Mouse (Mus musculus): Measurements from ENCODE around the gene Epb41l1. TPM values are rescaled to one million over a fixed set of nuclear protein-coding genes. Genes with fewer than 3 reads are reported as not detected.

The Epb41l1 gene
- polyA plus RNA-seq, 1 experiment from 2014 or later: 1.5 TPM

- DNase-seq (ENCODE audit: low spot score): no peak
- H3K27ac ChIP-seq (ENCODE audit: low read depth, low read length): no peak overlapping the region
- ATAC-seq (replicated peaks; ENCODE audit: low FRiP score): no peak
- no peak overlapping the region for H3K4me3 ChIP-seq (ENCODE audit: low read depth, low read length)
- H3K4me2 ChIP-seq: no peak overlapping the region
- peaks cover 10% of the 10 kb centered on the region for H3K4me1 ChIP-seq (replicated peaks; ENCODE audit: control insufficient read depth, insufficient read depth, low read length)
- no peak overlapping the region for H3K9ac ChIP-seq (ENCODE audit: low read depth, low read length)
- WGBS: 71% methylated on average over 7 of the region's 7 CpGs
- H3K27me3 ChIP-seq (replicated peaks; ENCODE audit: control insufficient read depth, insufficient read depth, low read length): peaks cover 23% of the 10 kb centered on the region
- H3K9me3 ChIP-seq (ENCODE audit: control insufficient read depth, low read length): no peaks in the 10 kb centered on the region
- no peaks in the 10 kb centered on the region for H3K36me3 ChIP-seq (ENCODE audit: control insufficient read depth, insufficient read depth, low read length)
These were observed 59.6 kb downstream of the Epb41l1 start for GRCm38 (mm10) chr2:156480267-156480666.

DNA sequence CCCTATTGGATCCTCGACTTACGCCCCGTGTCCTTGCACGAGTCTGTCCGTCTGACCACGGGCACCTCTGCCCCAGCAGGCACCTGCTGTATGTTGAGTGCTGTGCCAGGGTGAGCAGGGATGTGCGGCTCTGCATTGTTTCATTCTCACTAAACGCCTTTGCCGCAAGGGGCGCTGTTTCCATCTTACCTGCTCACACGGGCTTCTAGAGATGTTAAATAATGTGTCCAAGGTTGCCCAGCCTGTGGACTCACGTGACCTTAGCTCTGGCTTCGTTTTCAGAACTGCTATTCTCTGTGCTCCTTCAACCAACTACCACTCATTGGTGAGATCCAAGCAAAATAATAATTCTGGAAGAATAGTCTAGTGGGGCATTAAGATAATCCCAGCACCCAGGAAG lies 61.6 kb downstream of the Epb41l1 start:
- DNase-seq (ENCODE audit: low spot score) (no peak), ATAC-seq (replicated peaks; ENCODE audit: low FRiP score) (no peak)
- no peak overlapping the region for H3K4me3 ChIP-seq (ENCODE audit: low read depth, low read length)
- H3K4me1 ChIP-seq (replicated peaks; ENCODE audit: control insufficient read depth, insufficient read depth, low read length): 0 out of 2 replicates have a peak, but pooled peaks cover 5% of the 10 kb centered on the region
- no peaks in the 10 kb centered on the region for H3K36me3 ChIP-seq (ENCODE audit: control insufficient read depth, insufficient read depth, low read length)
- WGBS: 30% methylated on average over 13 of the region's 13 CpGs
- H3K27me3 ChIP-seq (replicated peaks; ENCODE audit: control insufficient read depth, insufficient read depth, low read length): peaks cover 3% of the 10 kb centered on the region
- no peaks in the 10 kb centered on the region for H3K9me3 ChIP-seq (ENCODE audit: control insufficient read depth, low read length)
- H3K4me2 ChIP-seq: no peak overlapping the region; the same call in 1 of the 2 replicates
- no peak overlapping the region for H3K9ac ChIP-seq (ENCODE audit: low read depth, low read length)
- no peak overlapping the region for H3K27ac ChIP-seq (ENCODE audit: low read depth, low read length)

- WGBS: 81% methylated on average over 3 of the region's 3 CpGs
- H3K4me3 ChIP-seq (ENCODE audit: low read depth, low read length): no peak overlapping the region
- H3K9me3 ChIP-seq (ENCODE audit: control insufficient read depth, low read length): no peaks in the 10 kb centered on the region
- DNase-seq (ENCODE audit: low spot score) (no peak), ATAC-seq (replicated peaks; ENCODE audit: low FRiP score) (no peak)
- H3K4me2 ChIP-seq: no peak overlapping the region
- H3K27me3 ChIP-seq (replicated peaks; ENCODE audit: control insufficient read depth, insufficient read depth, low read length): no peaks in the 10 kb centered on the region; the same call in none of the 2 replicates
- no peak overlapping the region for H3K9ac ChIP-seq (ENCODE audit: low read depth, low read length)
- H3K36me3 ChIP-seq (ENCODE audit: control insufficient read depth, insufficient read depth, low read length): no peaks in the 10 kb centered on the region
- H3K27ac ChIP-seq (ENCODE audit: low read depth, low read length): no peak overlapping the region
- H3K4me1 ChIP-seq (replicated peaks; ENCODE audit: control insufficient read depth, insufficient read depth, low read length): 0 out of 2 replicates have a peak, but pooled peaks cover 5% of the 10 kb centered on the region
These were observed 62.1 kb downstream of the Epb41l1 start for GRCm38 (mm10) chr2:156482764-156483163.

DNA sequence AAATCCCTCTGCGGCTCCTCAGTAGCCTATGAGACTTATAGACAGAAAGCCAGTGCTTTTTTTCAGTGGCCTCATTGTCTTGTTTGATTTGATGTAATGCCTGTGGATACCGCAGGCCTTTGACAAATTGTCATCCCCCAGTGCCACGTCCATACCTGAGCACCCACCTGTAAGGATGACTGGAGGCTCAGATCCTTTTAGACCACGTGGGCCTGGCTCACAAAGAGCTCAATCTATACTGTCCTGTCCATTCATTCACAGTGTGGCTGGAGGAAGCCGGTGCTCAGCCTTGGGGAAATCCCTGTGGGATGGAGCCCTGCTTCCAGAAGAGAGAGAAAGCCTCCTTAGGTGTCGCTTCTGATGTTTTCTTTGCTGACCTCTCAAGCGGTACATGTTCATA lies 62.5 kb downstream of the Epb41l1 start:
- no peak overlapping the region for H3K4me2 ChIP-seq
- H3K27ac ChIP-seq (ENCODE audit: low read depth, low read length): no peak overlapping the region
- no peak overlapping the region for H3K9ac ChIP-seq (ENCODE audit: low read depth, low read length)
- no peak overlapping the region for H3K4me3 ChIP-seq (ENCODE audit: low read depth, low read length)
- DNase-seq (ENCODE audit: low spot score) (no peak), ATAC-seq (replicated peaks; ENCODE audit: low FRiP score) (no peak)
- 0 out of 2 replicates have a peak, but pooled peaks cover 1% of the 10 kb centered on the region for H3K4me1 ChIP-seq (replicated peaks; ENCODE audit: control insufficient read depth, insufficient read depth, low read length)
- H3K27me3 ChIP-seq (replicated peaks; ENCODE audit: control insufficient read depth, insufficient read depth, low read length): no peaks in the 10 kb centered on the region; the same call in 1 of the 2 replicates
- 79% methylated on average over 7 of the region's 7 CpGs for WGBS
- no peaks in the 10 kb centered on the region for H3K9me3 ChIP-seq (ENCODE audit: control insufficient read depth, low read length)
- no peaks in the 10 kb centered on the region for H3K36me3 ChIP-seq (ENCODE audit: control insufficient read depth, insufficient read depth, low read length)

DNA sequence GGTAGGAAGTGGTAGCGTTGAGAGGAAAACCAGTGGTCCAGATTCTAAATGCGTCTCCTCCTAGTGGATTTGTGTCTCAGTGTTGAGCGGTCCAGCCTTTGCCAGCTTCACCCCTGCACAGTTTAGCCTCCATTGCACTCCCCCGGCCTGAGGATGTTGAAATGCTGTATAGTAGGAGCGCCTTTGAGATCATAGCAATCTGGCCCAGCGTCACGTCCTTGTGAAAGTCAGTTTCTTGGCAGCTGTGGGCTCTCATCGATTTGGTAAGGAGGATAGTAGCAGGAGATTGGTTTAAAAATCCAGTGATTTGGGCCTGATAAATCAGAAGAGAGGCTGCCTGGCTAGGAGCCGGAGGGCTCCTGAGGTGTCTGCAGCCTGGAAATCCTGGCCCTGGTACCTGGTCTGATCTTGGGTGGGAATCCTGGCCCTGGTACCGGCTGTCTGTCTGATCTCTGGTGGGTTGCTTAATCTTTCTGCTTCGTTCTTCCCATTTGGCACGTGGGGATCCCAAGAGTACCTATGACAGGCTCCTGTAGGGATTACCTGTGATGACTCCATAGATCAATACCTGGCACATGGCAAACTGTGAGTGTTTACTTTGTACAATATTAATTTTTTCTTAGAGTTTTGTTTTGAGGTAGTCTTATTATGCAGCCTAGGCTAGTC lies 65.5 kb downstream of the Epb41l1 start:
- Histone ChIP-seq H3K4me3 (ENCODE audit: low read depth, low read length) (no peak overlapping the region), H3K4me1 (replicated peaks; ENCODE audit: control insufficient read depth, insufficient read depth, low read length) (no peaks in the 10 kb centered on the region), H3K27me3 (replicated peaks; ENCODE audit: control insufficient read depth, insufficient read depth, low read length) (no peaks in the 10 kb centered on the region; the same call in 1 of the 2 replicates), H3K9ac (ENCODE audit: low read depth, low read length) (no peak overlapping the region), H3K4me2 (no peak overlapping the region), H3K9me3 (ENCODE audit: control insufficient read depth, low read length) (no peaks in the 10 kb centered on the region), H3K27ac (ENCODE audit: low read depth, low read length) (no peak overlapping the region), H3K36me3 (ENCODE audit: control insufficient read depth, insufficient read depth, low read length) (no peaks in the 10 kb centered on the region)
- DNase-seq (ENCODE audit: low spot score) (no peak), ATAC-seq (replicated peaks; ENCODE audit: low FRiP score) (no peak)
- 78% methylated on average over 12 of the region's 12 CpGs for WGBS

- ATAC-seq (replicated peaks; ENCODE audit: low FRiP score): no peak
- 82% methylated on average over 10 of the region's 10 CpGs for WGBS
- Histone ChIP-seq H3K4me1 (replicated peaks; ENCODE audit: control insufficient read depth, insufficient read depth, low read length) (no peaks in the 10 kb centered on the region), H3K4me3 (ENCODE audit: low read depth, low read length) (no peak overlapping the region), H3K36me3 (ENCODE audit: control insufficient read depth, insufficient read depth, low read length) (no peaks in the 10 kb centered on the region), H3K9me3 (ENCODE audit: control insufficient read depth, low read length) (no peaks in the 10 kb centered on the region), H3K27ac (ENCODE audit: low read depth, low read length) (no peak overlapping the region), H3K9ac (ENCODE audit: low read depth, low read length) (no peak overlapping the region), H3K4me2 (no peak overlapping the region), H3K27me3 (replicated peaks; ENCODE audit: control insufficient read depth, insufficient read depth, low read length) (no peaks in the 10 kb centered on the region; the same call in 1 of the 2 replicates)
- DNase-seq (ENCODE audit: low spot score): no peak
These were observed 67.0 kb downstream of the Epb41l1 start for GRCm38 (mm10) chr2:156487589-156488160.

- Histone ChIP-seq H3K4me3 (ENCODE audit: low read depth, low read length) (no peak overlapping the region), H3K36me3 (ENCODE audit: control insufficient read depth, insufficient read depth, low read length) (no peaks in the 10 kb centered on the region), H3K27me3 (replicated peaks; ENCODE audit: control insufficient read depth, insufficient read depth, low read length) (no peaks in the 10 kb centered on the region; the same call in 1 of the 2 replicates), H3K27ac (ENCODE audit: low read depth, low read length) (no peak overlapping the region), H3K9ac (ENCODE audit: low read depth, low read length) (no peak overlapping the region), H3K9me3 (ENCODE audit: control insufficient read depth, low read length) (no peaks in the 10 kb centered on the region), H3K4me2 (no peak overlapping the region), H3K4me1 (replicated peaks; ENCODE audit: control insufficient read depth, insufficient read depth, low read length) (no peaks in the 10 kb centered on the region)
- 75% methylated on average over 8 of the region's 8 CpGs for WGBS
- DNase-seq (ENCODE audit: low spot score): no peak
- no peak for ATAC-seq (replicated peaks; ENCODE audit: low FRiP score)
These were observed 67.6 kb downstream of the Epb41l1 start for GRCm38 (mm10) chr2:156488166-156488814.

GRCm38 (mm10) chr2:156490176-156490575 lies 69.5 kb downstream of the Epb41l1 start:
- no peak overlapping the region for H3K9ac ChIP-seq (ENCODE audit: low read depth, low read length)
- no peaks in the 10 kb centered on the region for H3K36me3 ChIP-seq (ENCODE audit: control insufficient read depth, insufficient read depth, low read length)
- H3K4me2 ChIP-seq: no peak overlapping the region
- WGBS: 71% methylated on average over 11 of the region's 11 CpGs
- H3K9me3 ChIP-seq (ENCODE audit: control insufficient read depth, low read length): no peaks in the 10 kb centered on the region
- H3K4me3 ChIP-seq (ENCODE audit: low read depth, low read length): no peak overlapping the region
- DNase-seq (ENCODE audit: low spot score) (no peak), ATAC-seq (replicated peaks; ENCODE audit: low FRiP score) (no peak)
- no peaks in the 10 kb centered on the region; the same call in 1 of the 2 replicates for H3K27me3 ChIP-seq (replicated peaks; ENCODE audit: control insufficient read depth, insufficient read depth, low read length)
- peaks cover 7% of the 10 kb centered on the region; the same call in 1 of the 2 replicates for H3K4me1 ChIP-seq (replicated peaks; ENCODE audit: control insufficient read depth, insufficient read depth, low read length)
- no peak overlapping the region for H3K27ac ChIP-seq (ENCODE audit: low read depth, low read length)
